Mouse (Mus musculus): ENCODE data around the gene Mpzl3.

The Mpzl3 gene

DNA sequence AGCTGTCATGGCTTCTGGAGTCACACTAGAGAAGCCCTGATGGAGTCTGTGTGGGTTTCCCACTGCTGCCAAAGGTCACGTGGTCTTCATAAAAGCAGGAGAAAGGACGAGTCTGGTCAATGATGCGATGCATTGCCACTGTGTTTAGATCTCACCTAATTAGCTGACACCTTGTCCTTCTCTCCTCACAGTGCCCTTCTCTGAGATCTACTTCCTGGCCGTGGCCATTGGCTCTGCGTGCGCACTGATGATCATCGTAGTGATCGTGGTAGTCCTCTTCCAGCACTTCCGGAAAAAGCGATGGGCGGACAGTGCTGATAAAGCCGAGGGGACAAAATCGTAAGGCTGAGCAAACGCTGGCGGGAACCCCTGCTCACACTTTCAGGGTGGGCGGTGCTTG is 8.0 kb upstream of the Mpzl3 start:
- no peak for DNase-seq

DNA sequence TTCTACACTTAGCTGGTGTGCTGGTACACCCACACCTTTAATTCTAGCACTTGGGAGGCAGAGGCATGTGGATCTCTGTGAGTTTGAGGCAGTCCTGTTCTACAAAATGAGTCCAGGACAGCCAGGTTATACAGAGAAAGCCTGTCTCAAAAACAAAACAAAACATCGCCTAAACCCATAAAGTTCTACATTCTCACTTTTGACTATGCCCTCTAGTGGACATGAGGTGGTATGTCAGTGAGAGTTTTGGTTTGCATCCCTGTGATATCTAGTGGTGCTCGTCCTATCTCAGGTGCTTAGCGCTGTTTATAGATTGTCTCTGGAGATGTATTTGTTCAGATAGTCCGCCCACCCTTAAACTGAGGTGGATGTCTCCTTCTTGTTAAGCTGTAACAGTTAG is 6.5 kb upstream of the Mpzl3 start:
- no peak for DNase-seq

DNA sequence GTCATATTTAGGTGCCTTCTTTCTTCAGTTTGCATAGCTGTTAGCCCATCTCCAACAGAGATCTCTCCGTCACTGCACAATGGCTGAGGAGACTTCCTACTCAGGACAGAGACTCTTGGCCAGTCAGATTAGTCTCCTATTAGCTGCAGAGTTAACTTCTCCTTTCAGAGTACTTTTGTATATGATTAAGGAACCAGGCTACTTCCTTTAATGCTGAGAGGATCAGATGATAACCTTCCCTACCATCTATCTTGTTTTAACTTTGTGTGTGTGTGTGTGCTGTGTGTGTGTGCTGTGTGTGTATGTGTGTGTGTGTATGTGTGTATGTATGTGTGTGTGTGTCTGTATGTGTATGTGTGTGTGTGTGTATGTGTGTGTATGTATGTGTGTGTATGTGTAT is 5.3 kb upstream of the Mpzl3 start:
- no peak for DNase-seq

DNA sequence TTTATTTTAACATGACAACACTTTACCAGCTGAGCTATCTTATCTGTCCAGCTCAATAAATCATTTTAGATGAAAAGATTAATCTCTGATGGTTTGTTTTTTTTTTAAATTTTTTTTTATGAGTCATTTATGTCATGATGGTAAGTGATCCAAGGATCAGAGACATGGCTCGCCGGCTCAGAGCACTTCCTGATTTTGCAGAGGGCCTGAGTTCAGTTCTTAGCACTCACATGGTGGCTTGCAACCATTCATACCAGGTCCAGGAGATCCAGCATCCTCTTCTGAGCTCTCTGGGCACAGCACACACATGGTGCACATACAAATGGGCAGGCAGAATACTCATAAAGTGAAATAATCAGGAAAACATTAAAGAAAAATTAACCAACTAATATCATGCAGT is 4.7 kb upstream of the Mpzl3 start:
- no peak for DNase-seq

DNA sequence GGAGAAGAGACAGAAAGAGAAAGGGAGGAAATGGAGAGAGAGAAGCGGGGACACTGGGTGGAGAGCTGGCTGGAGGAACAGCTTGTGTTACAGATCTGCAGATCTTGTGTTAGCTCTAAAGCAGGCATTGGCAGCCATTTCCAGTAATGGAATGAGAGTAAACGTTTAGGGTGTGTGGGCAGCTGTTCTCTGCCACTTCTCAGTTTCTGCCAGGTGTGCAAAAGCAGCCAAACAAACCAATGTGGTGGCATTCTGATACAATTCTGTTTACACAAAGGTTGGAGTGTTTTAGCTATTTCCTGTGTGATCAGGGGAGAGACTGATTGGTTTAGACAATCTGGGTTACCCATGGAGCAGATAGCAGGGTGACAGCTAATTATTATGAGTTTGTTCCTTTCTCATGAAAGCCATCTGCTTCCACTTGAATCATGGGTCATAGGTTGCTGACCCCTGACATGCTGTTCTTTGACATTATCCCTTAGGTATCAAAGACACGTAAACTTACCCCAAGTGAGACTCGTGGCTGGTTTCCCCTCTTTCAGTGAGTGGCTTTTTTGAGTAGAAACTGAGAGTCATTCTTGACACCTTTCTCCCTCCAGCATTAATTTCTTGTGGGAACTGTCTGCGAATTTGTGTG is 3.4 kb downstream of the Mpzl3 start:
- no peak for DNase-seq

DNA sequence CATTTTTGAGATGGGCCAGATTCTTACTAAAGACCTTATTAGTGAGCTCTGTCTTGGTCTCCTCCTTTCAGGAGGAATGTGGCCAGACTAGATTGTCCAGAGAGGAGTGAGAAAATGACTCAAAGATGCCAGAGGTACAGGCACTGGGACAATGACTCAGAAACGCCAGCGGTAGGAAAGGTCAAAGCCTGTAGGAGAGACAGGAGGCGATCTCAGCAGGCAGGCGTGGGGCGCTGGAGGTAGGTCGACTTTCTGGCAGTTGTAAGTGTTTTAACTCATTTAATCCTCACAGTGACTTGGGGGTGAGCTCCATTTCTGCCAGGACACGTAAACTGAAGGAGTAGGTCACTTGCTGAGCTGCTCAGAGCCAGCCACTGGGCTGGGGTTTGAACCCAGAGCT is 5.2 kb downstream of the Mpzl3 start:
- no peak for DNase-seq

DNA sequence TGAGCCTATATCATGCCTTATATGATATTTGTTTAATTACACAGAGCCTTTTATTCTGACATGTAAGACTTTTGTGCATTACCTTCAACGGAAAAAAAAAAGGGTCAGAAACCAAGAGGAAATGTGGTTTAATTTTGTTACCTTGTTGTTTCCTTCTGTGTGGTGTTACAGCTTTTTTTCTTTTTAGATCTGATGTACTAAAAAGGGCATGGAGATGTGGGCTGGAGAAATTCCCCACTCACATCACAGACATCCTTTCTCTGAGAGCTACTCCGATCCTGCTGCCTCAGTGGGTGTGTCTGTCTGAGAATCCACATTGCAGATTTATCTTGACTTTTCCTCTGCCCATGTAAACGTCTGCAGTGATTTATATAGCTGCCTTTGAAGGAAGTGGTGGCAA is 7.7 kb downstream of the Mpzl3 start:
- no peak for DNase-seq

DNA sequence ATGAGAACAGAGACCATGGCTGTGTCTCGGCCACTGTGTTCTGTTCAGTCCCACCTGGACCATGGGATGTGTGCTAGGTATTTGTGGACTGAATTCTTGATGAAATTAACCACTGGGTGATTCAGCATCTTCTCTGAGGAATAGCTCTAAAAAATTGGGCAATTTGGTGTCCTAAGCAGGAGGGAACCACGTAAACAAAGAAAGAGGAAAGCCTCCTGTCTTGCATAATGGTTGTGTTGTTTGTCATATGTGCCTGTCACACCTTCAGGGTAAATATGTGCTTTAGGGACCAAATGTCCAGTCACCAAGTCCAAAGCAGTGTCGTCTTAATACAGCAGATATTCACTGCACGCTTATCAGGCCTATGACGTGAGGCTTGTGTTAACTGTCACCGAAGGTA is 9.4 kb downstream of the Mpzl3 start:
- DNase-seq = no peak

DNA sequence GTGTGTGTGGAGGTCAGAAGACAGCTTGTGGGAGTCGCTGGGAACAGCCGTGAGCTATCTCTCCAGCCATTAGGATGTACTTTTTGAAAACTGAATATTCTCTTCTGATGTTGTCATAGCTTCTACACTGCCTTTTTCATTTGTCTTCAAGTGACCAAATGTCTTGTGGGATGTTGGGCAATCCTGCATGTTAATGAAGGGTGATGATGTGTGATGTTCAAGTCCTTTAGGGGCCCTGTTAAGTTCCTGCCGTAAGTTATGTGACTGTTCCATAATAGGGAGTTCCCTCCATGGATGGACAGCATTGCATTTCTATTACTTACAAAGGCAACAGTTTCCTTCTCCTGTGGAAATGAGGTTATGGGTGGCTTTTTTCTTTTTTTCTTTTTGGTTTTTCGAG is 11.7 kb downstream of the Mpzl3 start:
- DNase-seq = no peak

DNA sequence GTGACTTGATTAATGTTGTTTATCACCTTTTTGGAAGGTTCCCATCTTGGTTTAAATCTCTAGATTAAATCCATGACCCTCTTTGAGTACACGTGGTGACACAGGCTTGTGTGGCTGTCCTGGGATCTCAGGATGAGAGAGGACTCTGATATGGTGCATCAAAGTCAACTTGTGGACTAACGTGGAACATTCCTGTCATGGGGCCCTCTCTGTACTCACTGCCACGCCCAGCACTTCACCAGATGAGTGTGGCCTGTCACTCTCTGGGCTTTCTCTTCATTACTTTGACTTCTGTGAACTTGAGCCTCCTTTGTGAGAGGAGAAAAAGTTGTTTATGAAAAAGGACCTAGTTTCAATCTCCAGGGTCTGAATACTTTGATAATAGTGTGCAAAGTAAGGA is 16.8 kb downstream of the Mpzl3 start:
- DNase-seq = no peak

DNA sequence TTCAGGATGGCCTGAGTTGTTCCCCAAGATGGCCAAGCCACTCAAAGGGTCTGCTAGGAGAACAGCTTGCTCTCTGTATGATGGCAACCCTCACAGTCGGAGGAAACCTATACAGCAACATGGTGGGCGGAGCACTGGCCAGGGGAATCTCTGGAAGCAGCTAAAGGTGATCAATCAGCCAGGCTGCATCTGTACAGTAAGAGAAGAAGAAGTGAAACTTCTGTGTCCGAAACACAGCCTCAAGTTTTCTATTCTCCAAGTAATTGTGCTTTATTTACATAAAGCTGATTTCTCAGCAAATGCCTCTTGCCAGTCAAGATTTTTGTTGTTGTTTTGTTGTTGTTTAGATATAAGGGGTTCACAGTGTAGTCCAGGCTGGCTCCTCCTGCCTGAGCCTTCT is 22.9 kb downstream of the Mpzl3 start:
- DNase-seq = no peak

DNA sequence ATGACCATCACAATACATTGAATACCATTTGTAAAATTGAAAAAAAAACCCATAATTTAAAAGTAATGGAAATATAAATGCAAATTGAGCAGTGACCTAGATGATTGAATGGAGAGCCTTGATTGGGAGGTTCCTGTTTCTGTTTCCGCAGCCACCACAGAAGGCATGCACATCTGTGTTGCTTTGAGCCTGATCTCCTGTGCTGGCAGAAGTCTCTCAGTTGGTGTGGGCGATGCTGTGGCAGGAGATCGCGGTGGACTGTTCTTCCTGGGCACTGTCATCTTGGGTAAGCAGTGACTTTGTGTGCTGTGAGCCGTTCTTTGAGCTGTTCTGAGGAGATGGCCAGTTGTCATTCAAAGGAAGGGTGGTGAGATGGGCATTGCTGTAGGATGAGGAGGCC is 24.0 kb downstream of the Mpzl3 start, which contains the start of gene Jaml:
Gene Jaml, plus strand, starts transcription at position 173 of the 400 bp plus-strand sequence.
- DNase-seq = no peak

DNA sequence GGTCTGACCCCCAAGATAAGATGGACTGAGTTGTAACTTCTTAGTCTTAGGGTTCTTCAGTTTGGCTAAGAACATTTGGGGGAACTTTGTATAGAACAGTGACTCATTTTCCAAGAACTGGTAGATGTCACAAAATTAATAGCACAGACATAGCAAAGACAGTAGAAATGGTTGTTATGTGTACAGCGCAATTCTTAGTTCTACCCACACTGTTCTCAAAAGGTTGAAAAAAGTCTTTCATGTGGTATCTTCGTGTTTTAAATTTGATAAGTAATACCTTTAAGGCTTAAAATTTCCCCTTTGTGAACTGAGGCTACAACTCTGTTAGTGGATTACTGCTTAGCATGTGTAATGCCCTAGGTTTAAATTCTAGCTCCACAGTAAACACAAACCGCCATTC is 28.1 kb downstream of the Mpzl3 start:
- DNase-seq = no peak

DNA sequence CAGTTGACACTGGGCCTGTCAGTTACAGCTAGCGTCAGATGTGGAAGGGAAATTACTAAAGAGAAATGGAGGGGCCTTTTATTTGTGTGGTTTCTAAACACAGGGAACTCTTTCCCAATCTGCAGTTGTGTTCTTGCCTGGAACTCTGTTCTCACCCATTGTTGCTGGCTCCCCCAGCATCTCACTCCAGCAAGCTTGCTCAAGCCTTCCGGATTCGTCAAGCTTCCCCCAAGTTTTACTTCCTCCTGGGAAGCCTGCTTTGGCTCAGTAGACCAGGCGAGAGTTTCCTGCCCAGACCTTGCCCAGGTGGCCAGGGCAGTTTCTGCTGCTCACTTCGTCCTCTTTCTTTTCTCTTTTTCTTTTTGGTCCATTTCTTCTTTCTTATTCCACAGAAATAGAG is 29.6 kb downstream of the Mpzl3 start:
- DNase-seq = no peak

DNA sequence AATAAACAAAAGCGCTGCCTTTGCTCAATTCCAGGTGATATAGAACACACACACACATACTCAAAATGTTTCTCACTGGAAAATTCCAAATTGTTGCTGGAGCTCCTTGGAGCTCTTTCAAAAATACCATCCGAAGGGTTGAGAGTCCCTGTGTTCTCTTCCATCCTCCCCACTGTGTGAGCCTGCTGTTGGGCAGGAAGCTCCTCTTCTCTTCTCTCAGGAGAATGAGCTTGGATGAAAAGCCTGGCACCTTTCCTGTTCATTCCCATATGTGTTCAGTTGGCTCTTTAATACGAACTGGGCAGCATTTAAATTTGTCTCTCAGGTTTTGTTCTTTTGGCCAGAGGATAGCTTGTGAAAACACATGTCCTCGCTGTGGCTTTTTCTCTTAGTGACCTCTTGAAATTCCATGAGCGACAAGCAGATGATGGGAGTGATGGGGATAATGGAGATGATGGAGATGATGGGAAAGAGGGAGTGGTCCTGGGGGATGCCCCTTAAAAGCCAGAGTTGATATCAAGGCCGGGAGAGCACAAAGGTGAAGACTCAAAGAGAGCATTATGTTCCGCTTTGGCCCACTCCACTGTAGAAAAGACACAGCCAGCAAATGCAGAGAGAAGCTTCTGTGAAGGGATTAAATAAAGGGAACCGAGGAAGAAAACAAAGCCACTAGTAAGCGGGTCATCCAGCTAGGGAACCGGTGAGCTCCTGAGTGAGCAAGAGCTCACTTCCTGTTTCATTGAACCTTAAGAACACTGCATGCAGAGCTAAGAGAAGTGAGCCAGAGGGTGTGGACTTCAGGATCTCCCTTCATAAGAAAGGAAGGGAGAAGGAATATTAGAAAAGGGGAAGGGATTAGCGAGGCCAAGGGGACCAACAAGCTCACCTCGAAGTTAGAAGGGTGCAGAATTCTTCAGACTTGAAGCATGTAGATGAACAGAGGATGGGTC is 31.0 kb downstream of the Mpzl3 start:
- peak; percentile 84 for DNase-seq

DNA sequence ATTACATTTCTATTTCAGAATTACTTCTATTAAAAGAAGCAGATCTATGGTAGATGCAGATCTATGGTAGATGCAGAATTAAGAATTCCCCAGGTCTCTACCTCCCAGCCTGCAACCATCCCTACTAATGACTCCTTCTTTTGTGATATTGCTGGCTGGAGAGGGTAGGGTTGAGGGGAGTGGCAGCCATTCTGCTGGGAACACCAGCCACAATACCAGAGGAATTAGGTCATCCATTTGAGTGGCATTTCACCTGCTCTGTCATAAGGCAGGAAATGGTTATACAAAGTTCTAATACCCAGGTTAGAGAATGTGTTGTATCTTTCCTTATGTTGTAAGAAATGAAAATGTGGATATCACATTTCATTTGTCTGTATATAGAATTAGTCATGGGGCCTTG is 33.1 kb downstream of the Mpzl3 start:
- DNase-seq = no peak

DNA sequence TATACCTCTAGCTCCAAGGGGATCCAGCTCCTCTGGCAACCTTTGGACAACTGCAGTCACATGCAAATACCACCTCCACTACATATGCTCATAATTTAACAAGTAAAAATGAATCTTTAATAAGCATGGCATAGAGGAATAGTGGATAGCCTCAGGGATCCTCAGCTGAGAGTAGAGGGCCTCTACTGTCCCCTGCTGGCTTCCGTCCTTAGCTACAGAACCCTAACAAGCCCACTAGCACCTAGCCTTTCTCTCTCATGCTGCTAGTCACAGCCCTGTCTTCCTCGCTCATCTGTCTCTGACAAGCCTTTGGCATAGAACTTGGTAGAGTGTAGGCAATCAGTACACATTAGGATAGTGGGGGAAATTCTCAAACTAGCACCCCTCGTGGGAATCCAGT is 35.8 kb downstream of the Mpzl3 start:
- DNase-seq = no peak

DNA sequence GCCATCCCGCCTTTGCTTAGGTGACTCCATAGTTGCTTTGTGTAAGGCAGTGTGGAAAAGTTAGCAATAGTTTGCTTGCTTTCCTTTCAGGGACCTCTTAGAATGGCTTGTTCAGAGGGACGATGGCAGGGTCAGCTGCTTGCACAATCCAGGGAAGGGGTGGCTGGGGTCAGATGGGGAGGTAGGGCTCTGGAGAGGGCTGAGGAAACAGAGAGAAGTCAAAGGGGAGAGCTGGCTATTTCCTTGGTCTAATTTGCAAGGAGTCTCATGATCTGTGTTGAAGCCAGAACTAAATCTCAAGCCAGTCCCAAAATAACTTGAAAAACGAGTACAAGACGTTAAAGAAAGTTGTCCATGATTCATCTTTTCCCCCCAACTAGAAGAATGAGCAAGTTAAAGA is 37.7 kb downstream of the Mpzl3 start:
- no peak for DNase-seq

DNA sequence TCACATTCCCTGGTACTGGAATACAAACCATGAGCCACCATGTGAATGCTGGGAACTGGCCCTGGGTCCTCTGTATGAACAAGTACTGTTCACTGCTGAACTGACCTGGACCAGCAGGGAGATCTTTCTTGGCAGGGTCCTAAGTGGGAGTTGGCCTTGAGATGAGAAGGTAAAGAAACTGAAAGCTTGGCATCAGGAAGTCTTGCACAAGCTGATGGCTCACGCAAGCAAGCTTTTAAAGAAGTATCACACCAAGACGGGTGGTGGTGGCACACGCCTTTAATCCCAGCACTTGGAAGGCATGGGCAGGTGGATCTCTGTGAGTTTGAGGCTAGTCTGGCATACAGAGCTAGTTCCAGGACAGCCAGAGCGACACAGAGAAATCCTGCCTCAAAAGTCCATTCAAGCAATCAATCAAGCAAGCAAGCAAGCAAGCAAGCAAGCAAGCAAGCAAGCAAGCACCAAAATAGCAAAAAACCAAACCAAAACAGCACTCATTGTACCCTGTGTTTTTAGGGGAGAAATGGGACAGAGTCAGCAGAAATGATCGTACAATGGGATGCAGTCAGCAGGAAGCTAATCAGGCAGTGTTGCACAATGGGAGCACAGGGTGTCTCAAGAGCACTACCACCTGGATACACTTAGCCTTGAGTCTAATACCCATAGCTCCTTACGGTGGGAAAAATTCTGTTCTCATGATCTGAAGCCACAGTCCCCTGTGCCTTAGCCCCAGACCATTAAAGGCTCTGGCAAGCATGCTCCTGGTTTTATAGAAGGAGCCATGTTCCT is 40.4 kb downstream of the Mpzl3 start:
- DNase-seq = no peak

DNA sequence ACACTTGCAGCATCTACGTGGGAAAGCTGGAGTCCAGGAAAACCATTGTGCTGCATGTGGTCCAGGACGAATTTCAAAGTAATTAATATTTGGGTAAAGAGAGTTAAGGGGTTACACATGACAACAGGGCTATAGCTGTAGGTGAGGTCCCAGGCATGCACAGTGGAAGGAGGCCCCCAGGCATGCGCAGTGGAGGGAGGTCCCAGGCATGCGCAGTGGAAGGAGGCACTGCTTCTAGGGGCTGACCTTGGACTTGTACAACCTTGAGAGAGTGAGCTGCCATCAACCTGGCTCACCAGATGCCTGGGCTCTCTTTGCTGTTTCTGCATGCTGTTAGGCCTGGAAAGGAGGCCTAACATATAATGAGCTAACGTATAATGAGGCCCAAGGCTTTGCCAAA is 42.9 kb downstream of the Mpzl3 start:
- DNase-seq = no peak

DNA sequence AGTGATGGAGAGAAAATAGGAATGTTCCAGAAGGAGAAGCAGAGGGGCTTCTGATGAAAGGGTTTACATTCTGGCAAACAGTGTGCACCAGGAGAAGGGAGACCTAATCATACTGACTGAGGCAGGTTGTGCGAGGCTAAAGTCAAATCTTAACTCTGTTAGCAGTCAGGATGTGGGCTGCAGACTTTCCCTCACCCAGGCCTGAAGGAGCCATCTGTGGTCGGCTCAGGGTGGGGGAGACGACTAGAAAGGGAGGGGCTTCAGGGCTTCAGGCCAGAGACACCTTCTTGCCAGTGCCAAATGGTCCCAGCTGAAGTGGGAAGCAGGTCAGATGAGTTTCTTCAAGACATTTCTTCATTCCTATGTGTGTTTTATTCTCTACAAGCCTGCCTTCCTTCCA is 43.4 kb downstream of the Mpzl3 start:
- DNase-seq = no peak

DNA sequence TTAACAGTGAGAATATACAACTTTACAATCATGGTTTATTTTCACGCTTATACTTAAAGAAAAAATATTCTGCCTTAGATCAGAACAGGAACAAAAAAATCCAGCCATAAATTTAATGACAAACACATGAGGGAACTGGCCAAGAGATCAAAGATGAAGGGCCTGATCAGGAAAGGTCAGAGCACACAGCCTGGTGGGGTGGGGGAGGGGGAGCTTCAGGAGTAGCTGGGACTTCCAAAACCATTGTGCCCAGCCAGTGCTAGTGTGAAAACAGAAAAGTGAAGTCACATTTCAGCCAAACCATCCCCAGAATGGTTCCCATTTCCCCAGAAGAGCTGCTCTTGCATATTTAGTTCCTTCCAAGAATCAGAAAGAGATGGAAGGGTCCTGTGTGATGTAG is 47.5 kb downstream of the Mpzl3 start:
- DNase-seq = no peak

DNA sequence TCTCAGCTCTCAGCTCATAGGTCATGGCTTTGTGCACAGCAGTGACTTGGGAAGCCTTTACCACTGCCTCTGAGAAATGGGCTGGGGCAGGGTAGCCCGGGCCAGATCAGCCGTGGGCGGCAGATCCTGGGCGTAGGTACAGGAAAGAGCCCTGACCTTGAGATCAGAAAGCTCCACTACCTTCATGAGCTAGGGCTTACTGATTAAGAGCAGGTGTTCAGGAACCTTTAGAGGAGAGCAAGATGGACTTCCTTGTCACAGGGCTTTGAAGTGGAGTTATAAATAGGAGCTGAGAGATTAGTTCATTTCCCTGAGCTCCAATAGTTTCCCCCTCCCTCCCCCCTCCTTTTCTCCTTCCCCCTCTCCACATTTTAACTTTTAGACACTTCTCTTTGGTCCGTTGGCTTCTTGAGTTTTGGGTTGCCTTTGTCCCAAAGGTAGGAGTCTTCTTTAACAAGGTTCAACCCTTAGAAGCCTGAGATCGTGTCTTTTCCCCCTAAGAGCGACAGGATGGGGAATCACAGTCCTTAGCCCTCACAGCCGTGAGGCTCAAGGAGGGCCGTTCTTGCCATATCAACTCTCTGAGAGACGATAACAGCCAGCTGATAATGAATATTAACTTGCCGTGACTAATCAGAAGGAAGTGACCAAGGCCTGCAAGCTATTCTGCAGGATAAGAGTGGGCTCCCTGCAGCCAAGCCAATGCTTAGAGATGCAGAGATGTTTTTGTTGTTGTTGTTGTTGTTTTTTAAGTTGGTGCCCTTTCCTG is 48.4 kb downstream of the Mpzl3 start:
- DNase-seq = no peak

Measured in cerebellum, adult 11 months (tissue).